Mouse (Mus musculus) hindbrain, postnatal 0 days (tissue): ENCODE data around the gene Ncor1. TPM values are rescaled to one million over a fixed set of nuclear protein-coding genes. Genes with fewer than 3 reads are reported as not detected.

ENCODE experiments used
- ATAC-seq: fragments of 200-750 bp; cut with Nextera tagmentation; 2 replicates; pipeline ENCODE4 v1.8.0; 2017; ENCODE audit warnings: mild to moderate bottlenecking, moderate TSS enrichment, moderate library complexity
- DNase-seq: peaks from one replicate; pipeline ENCODE4 v3.0.0-alpha.2; 2015; ENCODE audit warnings: low spot score
- H3K27ac ChIP-seq: fragments of 300-500 bp; sonication (generic); 2 replicates; pipeline ENCODE4 v1.5.1; 2014; ENCODE audit warnings: mild to moderate bottlenecking
- H3K27me3 ChIP-seq: fragments of 300-500 bp; sonication (generic); 2 replicates; pipeline ENCODE4 v1.6.1; 2014; ENCODE audit warnings: low read length, mixed read lengths; ENCODE audit not compliant: insufficient read depth
- H3K36me3 ChIP-seq: fragments of 300-500 bp; sonication (generic); 2 replicates; pipeline ENCODE4 v1.6.1; 2014; ENCODE audit warnings: low read length, mixed read lengths; ENCODE audit not compliant: insufficient read depth
- H3K4me1 ChIP-seq: fragments of 300-500 bp; sonication (generic); 2 replicates; pipeline ENCODE4 v1.6.1; 2014; ENCODE audit warnings: antibody characterized with exemption, low read length, mixed read lengths; ENCODE audit not compliant: insufficient read depth
- H3K4me2 ChIP-seq: fragments of 300-500 bp; sonication (generic); 2 replicates; pipeline ENCODE4 v1.6.1; 2014; ENCODE audit warnings: low read depth, mild to moderate bottlenecking, low read length, moderate library complexity, mixed read lengths
- H3K4me3 ChIP-seq: fragments of 300-500 bp; sonication (generic); 2 replicates; pipeline ENCODE4 v1.5.1; 2014; ENCODE audit warnings: low read length
- H3K9ac ChIP-seq: fragments of 300-500 bp; sonication (generic); replicated peaks from 2 replicates; pipeline ENCODE4 v1.6.1; 2014; ENCODE audit warnings: mild to moderate bottlenecking, low read length, moderate library complexity, mixed read lengths
- H3K9me3 ChIP-seq: fragments of 300-500 bp; sonication (generic); 2 replicates; pipeline ENCODE4 v1.6.1; 2016; ENCODE audit warnings: low read length, mixed read lengths
- CTCF ChIP-seq: IDR thresholded peaks from 2 replicates; pipeline ENCODE4 v1.5.1; 2016; ENCODE audit warnings: antibody characterized with exemption, control low read depth, low read depth
- WGBS: fragments of 180-500 bp; shearing (Covaris S2); extraction: QIAGEN DNeasy Blood & Tissue Kit; methylation state at CpG from one replicate; pipeline ENCODE4 v1.1.7; 2014; 5-methylcytosine and 5-hydroxymethylcytosine counted together
- polyA plus RNA-seq: library from polyadenylated mRNA; unstranded; fragments of >200 nt; fragmentation: Nextera tagmentation; extraction: Ambion mirVana; gene quantifications from 2 replicates; pipeline ENCODE4 v1.2.1, GENCODE M21; 2015
- total RNA-seq: library from RNA; depleted of rRNA; stranded (reverse); fragments of >200 nt; gene quantifications from 2 replicates; pipeline ENCODE4 v1.2.3, GENCODE M21; 2014; rRNA removed

Ncor1 gene
- total RNA-seq (137 and 159 TPM in 2 replicates), polyA plus RNA-seq (143 and 148 TPM in 2 replicates)

DNA sequence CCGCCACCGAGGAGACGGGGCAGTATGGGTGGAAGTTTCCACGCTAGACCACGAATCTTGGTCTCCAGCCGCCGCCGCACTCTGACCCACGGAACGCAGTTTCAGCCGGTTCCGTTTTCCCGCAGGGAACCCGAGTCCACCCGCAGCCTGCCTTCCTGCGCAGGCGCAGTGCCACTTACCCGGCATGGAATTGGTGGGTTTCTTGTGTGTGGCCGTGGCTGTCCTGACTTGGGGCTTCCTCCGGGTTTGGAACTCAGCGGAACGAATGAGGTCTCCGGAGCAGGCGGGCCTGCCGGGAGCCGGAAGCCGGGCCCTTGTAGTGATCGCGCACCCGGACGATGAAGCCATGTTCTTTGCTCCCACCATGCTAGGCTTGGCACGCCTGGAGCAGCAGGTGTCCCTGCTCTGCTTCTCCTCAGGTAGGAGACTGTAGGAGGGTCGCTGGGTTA, at the start of gene Ncor1, which contains the start of gene Pigl:
Gene Ncor1 (minus strand): TSS at position 266 of the 449 bp plus-strand sequence.
Gene Pigl (plus strand): TSS at position 185 of the 449 bp plus-strand sequence.
- under 1% methylated on average over 33 of the region's 33 CpGs for WGBS
- peak within 1 kb of the TSS; percentile 98 for H3K9ac ChIP-seq
- peak; percentile 84 for ATAC-seq
- H3K36me3 ChIP-seq = no peaks in the 10 kb centered on the region
- no peaks in the 10 kb centered on the region; the same call in 1 of the 2 replicates for H3K4me1 ChIP-seq
- no peaks in the 10 kb centered on the region for H3K27me3 ChIP-seq
- DNase-seq = peak; percentile 93
- H3K4me3 ChIP-seq = peak within 1 kb of the TSS; percentile 95
- H3K9me3 ChIP-seq = no peaks in the 10 kb centered on the region
- peak within 1 kb of the TSS; percentile 96 for H3K4me2 ChIP-seq
- H3K27ac ChIP-seq = peak within 1 kb of the TSS; percentile 98
- no peak for TF ChIP-seq CTCF

DNA sequence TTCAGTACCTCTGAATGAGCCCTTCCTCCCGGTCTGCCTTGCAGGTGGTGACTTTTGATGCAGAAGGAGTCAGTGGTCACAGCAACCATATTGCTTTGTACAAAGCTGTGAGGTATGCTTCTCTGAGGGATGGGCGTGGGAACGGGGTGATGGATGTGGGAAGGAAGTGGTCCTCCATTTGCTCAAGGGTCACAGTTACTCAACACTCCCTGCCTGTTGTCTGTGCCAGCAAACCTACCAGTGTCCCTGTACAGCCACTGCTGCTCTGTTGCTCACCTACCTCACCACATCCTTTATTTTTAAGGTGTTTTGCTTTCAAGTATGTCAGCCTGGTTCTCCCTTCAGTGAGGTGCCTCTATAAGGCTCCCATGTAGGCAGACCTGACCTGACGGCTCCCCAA, 49.3 kb upstream of the Ncor1 start:
- Histone ChIP-seq H3K27me3 (no peaks in the 10 kb centered on the region), H3K4me2 (no peak overlapping the region), H3K4me3 (no peak overlapping the region), H3K9ac (no peak overlapping the region), H3K27ac (no peak overlapping the region), H3K36me3 (no peaks in the 10 kb centered on the region), H3K9me3 (no peaks in the 10 kb centered on the region), H3K4me1 (no peaks in the 10 kb centered on the region)
- no peak for TF ChIP-seq CTCF
- DNase-seq (no peak), ATAC-seq (no peak)
- WGBS = 89% methylated on average over 4 of the region's 4 CpGs

DNA sequence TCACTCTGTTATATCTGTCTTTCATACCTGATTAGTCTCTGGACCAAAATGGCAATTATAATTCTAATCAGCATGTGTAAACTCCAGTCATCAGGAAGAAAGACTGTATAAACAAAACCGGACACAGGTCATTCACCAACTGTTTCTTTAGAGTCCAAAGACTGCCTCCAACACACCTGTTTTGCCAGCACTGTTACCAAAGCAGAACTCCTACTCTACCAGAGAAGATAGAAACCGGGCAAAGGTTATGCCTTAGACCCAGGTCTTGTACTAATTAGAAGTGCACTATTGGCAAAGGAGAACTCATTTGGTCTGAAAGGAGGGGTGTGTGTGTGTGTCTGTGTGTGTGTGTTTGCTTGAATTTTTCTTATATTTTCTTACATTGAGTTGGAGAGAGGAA, 42.2 kb upstream of the Ncor1 start:
- Histone ChIP-seq H3K4me3 (no peak overlapping the region), H3K9me3 (no peaks in the 10 kb centered on the region), H3K36me3 (no peaks in the 10 kb centered on the region), H3K4me1 (no peaks in the 10 kb centered on the region), H3K27me3 (no peaks in the 10 kb centered on the region), H3K9ac (no peak overlapping the region), H3K4me2 (no peak overlapping the region), H3K27ac (no peak overlapping the region)
- DNase-seq (no peak), ATAC-seq (no peak)
- WGBS = 93% methylated on average over 2 of the region's 2 CpGs
- TF ChIP-seq CTCF = no peak

DNA sequence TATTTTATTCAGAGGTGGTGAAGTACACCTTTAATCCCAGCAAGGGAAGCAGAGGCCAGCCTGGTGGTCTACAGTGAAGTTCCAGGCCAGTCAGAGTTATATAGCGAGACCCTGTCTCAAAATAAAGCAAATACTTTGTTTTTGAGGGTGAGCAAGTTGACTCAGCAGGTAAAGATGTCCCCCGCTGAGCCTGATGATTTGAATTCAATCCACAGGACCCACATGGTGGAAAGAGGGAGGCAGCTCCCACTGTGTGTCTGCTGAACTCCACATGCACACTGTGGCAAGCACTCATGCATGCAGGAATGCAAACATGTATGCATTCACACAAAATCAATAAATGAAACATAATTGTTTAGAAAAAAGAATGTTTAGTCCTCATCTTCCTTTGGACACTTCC, 40.5 kb upstream of the Ncor1 start:
- no peak overlapping the region for H3K9ac ChIP-seq
- H3K9me3 ChIP-seq = no peaks in the 10 kb centered on the region
- H3K27ac ChIP-seq = no peak overlapping the region
- no peaks in the 10 kb centered on the region for H3K27me3 ChIP-seq
- no peak overlapping the region for H3K4me3 ChIP-seq
- WGBS = 82% methylated on average over 2 of the region's 2 CpGs
- ATAC-seq = no peak
- no peak for DNase-seq
- H3K36me3 ChIP-seq = no peaks in the 10 kb centered on the region
- H3K4me2 ChIP-seq = no peak overlapping the region
- H3K4me1 ChIP-seq = 0 out of 2 replicates have a peak, but pooled peaks cover 7% of the 10 kb centered on the region
- TF ChIP-seq CTCF = no peak

DNA sequence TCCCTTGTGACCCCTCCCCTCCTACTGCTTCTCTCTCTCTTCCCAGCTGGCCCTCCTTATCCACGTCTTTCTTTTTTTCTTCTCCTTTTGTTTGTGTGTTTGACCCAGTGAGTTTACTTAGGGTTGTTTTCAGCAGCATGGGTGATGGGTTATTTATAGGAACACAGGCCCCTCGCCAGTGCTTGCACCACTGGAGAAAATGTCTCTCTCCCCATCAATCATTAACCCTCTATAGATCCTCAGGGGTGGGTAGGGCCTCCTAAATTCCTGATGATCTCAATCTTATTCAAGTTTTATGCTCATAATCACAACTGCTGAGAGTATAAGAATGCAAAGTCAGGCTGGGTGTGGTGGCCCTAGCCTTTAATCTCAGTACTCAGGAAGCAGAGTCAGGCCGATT, 38.8 kb upstream of the Ncor1 start:
- WGBS = 53% methylated on average over 3 of the region's 3 CpGs
- no peak for TF ChIP-seq CTCF
- Histone ChIP-seq H3K4me1 (0 out of 2 replicates have a peak, but pooled peaks cover 7% of the 10 kb centered on the region), H3K27me3 (no peaks in the 10 kb centered on the region), H3K4me2 (no peak overlapping the region), H3K4me3 (no peak overlapping the region), H3K27ac (no peak overlapping the region), H3K9me3 (no peaks in the 10 kb centered on the region), H3K9ac (no peak overlapping the region), H3K36me3 (no peaks in the 10 kb centered on the region)
- ATAC-seq = no peak
- DNase-seq = no peak

DNA sequence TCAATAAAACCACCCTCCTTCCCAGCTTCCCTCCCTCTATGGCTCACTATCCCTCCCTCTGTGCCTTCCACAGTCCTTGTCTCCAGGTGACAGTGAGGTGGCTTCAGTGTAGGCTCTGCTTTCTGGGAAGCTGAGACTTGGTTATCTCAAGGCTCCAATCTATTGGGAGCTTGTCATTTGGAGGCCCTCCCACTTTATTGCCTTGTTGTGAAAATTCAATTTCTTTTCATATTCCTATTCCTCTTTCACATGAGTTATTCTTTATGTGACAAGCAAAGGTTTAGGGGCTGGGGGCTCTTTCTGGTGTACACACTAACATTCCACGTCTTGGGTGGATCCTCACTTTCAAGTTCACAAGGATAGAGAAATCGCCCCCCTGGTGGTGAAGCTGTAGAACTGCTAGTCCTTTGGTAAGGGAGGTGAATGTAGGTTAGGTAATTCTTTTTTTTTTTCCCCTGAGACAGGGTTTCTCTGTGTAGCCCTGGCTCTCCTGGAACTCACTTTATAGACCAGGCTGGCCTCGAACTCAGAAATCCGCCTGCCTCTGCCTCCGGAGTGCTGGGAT, 37.9 kb upstream of the Ncor1 start:
- Histone ChIP-seq H3K4me2 (no peak overlapping the region), H3K27me3 (no peaks in the 10 kb centered on the region), H3K4me3 (no peak overlapping the region), H3K9me3 (no peaks in the 10 kb centered on the region), H3K9ac (no peak overlapping the region), H3K4me1 (0 out of 2 replicates have a peak, but pooled peaks cover 7% of the 10 kb centered on the region), H3K36me3 (no peaks in the 10 kb centered on the region), H3K27ac (no peak overlapping the region)
- DNase-seq (peak; percentile 36), ATAC-seq (no peak)
- 58% methylated on average over 5 of the region's 5 CpGs for WGBS
- TF ChIP-seq CTCF = peak; percentile 70

DNA sequence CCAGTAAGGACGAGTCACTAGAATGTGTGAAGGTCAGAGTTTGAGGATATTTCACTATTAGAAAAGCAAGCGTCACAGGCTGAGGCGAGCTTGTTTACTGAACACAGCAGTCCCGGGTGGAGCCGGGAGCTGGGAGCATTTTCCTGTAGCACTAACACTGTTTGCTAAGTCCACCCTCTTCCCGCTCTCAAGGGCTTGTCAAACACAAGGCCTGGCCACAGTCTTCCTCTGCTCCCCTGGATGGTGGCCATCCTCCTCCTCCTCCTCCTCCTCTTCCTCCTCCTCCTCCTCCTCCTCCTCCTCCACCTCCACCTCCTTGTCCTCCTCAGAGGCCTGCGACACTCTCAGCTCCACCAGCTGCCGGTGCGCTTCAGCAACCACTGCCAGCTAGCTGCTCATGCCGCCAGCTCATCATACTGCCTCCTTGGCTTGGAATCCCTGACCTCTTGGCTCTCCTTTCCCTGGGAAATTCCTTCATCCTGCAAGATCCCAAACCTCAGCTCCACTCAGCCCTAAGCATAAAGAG, 37.0 kb upstream of the Ncor1 start:
- Histone ChIP-seq H3K4me3 (no peak overlapping the region), H3K4me1 (0 out of 2 replicates have a peak, but pooled peaks cover 7% of the 10 kb centered on the region), H3K9ac (no peak overlapping the region), H3K4me2 (no peak overlapping the region), H3K9me3 (no peaks in the 10 kb centered on the region), H3K27ac (peak overlapping the region; percentile 27; the same call in 1 of the 2 replicates), H3K36me3 (no peaks in the 10 kb centered on the region), H3K27me3 (no peaks in the 10 kb centered on the region)
- 31% methylated on average over 10 of the region's 10 CpGs for WGBS
- DNase-seq = no peak
- ATAC-seq = no peak
- TF ChIP-seq CTCF = no peak
